Mouse (Mus musculus) G1E (cell line): ENCODE measurements around the gene Cd9.

Source experiments
- CTCF ChIP-seq: IDR thresholded peaks from 2 replicates; pipeline ENCODE4 v1.5.1; 2012; ENCODE audit warnings: low read depth, low read length, inconsistent platforms, mixed read lengths
- GATA1 ChIP-seq: IDR thresholded peaks from 2 replicates; pipeline ENCODE4 v1.6.1; 2012; ENCODE audit warnings: borderline replicate concordance, low read length, inconsistent platforms, mixed read lengths
- POLR2AphosphoS5 ChIP-seq: IDR thresholded peaks from 2 replicates; pipeline ENCODE4 v1.6.1; 2012; ENCODE audit warnings: low read depth, low read length, inconsistent platforms; ENCODE audit not compliant: insufficient replicate concordance
- TAL1 ChIP-seq: conservative IDR thresholded peaks from 2 replicates; pipeline ENCODE4 v1.6.1; 2012; ENCODE audit warnings: low read depth, low read length, inconsistent platforms, mixed read lengths

DNA sequence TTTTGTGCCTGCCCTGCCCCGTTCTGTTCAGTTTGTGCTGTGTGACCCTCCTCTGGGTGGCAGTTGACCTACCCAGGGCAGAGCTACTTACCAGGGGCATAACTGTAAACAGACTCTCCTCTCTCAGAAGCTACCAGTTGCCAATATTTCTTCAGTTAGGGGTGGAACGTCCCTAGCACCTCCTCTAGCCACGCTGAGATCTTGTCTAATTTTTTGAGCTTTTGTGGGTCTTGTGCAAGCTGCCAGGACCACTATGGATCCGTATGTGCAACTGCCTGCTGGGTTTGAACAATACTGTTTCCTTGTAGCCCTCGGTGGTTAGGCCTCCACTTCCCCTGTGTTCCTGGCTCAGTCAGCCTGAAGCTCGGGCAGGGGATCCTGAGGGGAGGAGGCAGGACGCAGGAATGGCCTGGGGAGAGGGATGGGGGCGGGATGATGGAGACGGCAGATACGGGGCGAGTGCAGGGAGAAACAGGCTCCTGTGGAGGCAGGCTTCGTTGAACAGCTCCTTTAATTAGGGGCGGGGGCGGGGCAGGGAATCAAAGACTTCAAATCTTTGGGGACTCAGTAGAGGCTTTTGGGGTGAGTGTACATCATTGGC is 64.1 kb downstream of the Cd9 start:
- TF ChIP-seq TAL1 (no peak), GATA1 (no peak), CTCF (no peak), POLR2AphosphoS5 (no peak)
